Mouse (Mus musculus) kidney, embryonic 16.5 days (tissue): Measurements from ENCODE around the gene Cped1. TPM values are rescaled to one million over a fixed set of nuclear protein-coding genes. Genes with fewer than 3 reads are reported as not detected.

Source experiments
- polyA plus RNA-seq: library from polyadenylated mRNA; unstranded; fragments of >200 nt; fragmentation: Nextera tagmentation; extraction: Ambion mirVana; gene quantifications from 2 replicates; pipeline ENCODE4 v1.2.1, GENCODE M21; 2015

The Cped1 gene
- polyA plus RNA-seq, 1 experiment from 2014 or later: 35.4 TPM

Other genes starting within 250 kb of the Cped1 start
- 73.1 and 74.1 TPM in 2 replicates for gene Tspan12, start 133.4 kb upstream of the Cped1 start, polyA plus RNA-seq
- gene Ing3, start 36.3 kb upstream of the Cped1 start, polyA plus RNA-seq: 64.8 and 67.6 TPM in 2 replicates